24 mouse cellular contexts compared by ENCODE assay signal in genomic region chr10:119431801-119432200, GRCm38 (mm10). TPM values are rescaled to one million over a fixed set of nuclear protein-coding genes. Genes with fewer than 3 reads are reported as not detected.
DNase-seq lines count a peak whose midpoint lies in the region; ATAC-seq and TF ChIP-seq lines count a peak whose summit lies in the region.
"Had no signal": no experiment of that assay in that cellular context is flagged by ENCODE, and none has a peak within 500 bp of the region (broad histone marks: within the 10 kb centered on the region; RNA-seq: fewer than 3 reads in every experiment).

No protein-coding gene starts in this region.

- no peaks in the 10 kb centered on the region for H3K36me3 ChIP-seq in hindbrain, embryonic 11.5 days (ENCODE audit: control insufficient read depth, insufficient read depth, low read length)
- H3K36me3 ChIP-seq in hindbrain, postnatal 0 days (ENCODE audit: insufficient read depth, low read length) = no peaks in the 10 kb centered on the region
- H3K36me3 ChIP-seq: embryonic facial prominence, embryonic 12.5 days; embryonic facial prominence, embryonic 15.5 days; heart, embryonic 13.5 days had no signal

- H3K4me1 ChIP-seq in hindbrain, embryonic 11.5 days (replicated peaks; ENCODE audit: control insufficient read depth, insufficient read depth, low read length) = no peaks in the 10 kb centered on the region
- H3K4me1 ChIP-seq in hindbrain, postnatal 0 days (ENCODE audit: insufficient read depth, low read length) = no peaks in the 10 kb centered on the region
- H3K4me1 ChIP-seq: embryonic facial prominence, embryonic 12.5 days; embryonic facial prominence, embryonic 15.5 days; heart, embryonic 13.5 days had no signal

- no peaks in the 10 kb centered on the region for H3K27me3 ChIP-seq in hindbrain, embryonic 11.5 days (ENCODE audit: control insufficient read depth, insufficient read depth, low read length)
- H3K27me3 ChIP-seq in hindbrain, postnatal 0 days (ENCODE audit: insufficient read depth, low read length) = no peaks in the 10 kb centered on the region
- H3K27me3 ChIP-seq: embryonic facial prominence, embryonic 12.5 days; embryonic facial prominence, embryonic 15.5 days; heart, embryonic 13.5 days had no signal

- no peaks in the 10 kb centered on the region for H3K9me3 ChIP-seq in hindbrain, embryonic 11.5 days (ENCODE audit: control insufficient read depth, low read length)
- H3K9me3 ChIP-seq in hindbrain, postnatal 0 days (ENCODE audit: low read length) = no peaks in the 10 kb centered on the region
- H3K9me3 ChIP-seq: embryonic facial prominence, embryonic 12.5 days; embryonic facial prominence, embryonic 15.5 days; heart, embryonic 13.5 days had no signal

- H3K4me2 ChIP-seq in hindbrain, embryonic 11.5 days (replicated peaks; ENCODE audit: low read depth, low read length) = no peak overlapping the region
- no peak overlapping the region for H3K4me2 ChIP-seq in hindbrain, postnatal 0 days (ENCODE audit: low read depth, low read length)
- H3K4me2 ChIP-seq: embryonic facial prominence, embryonic 12.5 days; embryonic facial prominence, embryonic 15.5 days; heart, embryonic 13.5 days; hindbrain, embryonic 14.5 days had no signal

- no peak for TF ChIP-seq CTCF in hindbrain, postnatal 0 days (IDR thresholded peaks at IDR 0.05; ENCODE audit: low read depth)

- 42% methylated on average over 6 of the region's 6 CpGs for WGBS in hindbrain, embryonic 11.5 days
- WGBS in hindbrain, postnatal 0 days = 46% methylated on average over 6 of the region's 6 CpGs

- DNase-seq in cerebellum, postnatal 14 days = peak; percentile 44 to 51
- no peak for DNase-seq in cerebellum, adult 11-12 months
- DNase-seq in embryo, embryonic 10 days (ENCODE audit: low spot score) = peak; percentile 12
- DNase-seq in embryo, embryonic 10.5 days (ENCODE audit: low spot score) = no peak
- DNase-seq in hindbrain, embryonic 11.5 days (ENCODE audit: low spot score) = peak; percentile 10
- no peak for DNase-seq in hindbrain, postnatal 0 days (ENCODE audit: low spot score)
- DNase-seq: adrenal gland, adult 2 months; adrenal gland, postnatal 14 days; cerebellum, adult 11 months; forebrain, postnatal 0 days; gastrocnemius, adult 2 months; gastrocnemius, postnatal 14 days; heart, adult 18-20 months; heart, postnatal 14 days; heart, postnatal 4 days; kidney, adult 2 months had no signal

- no peak overlapping the region for H3K27ac ChIP-seq in hindbrain, embryonic 11.5 days (ENCODE audit: low read depth, low read length)
- H3K27ac ChIP-seq in hindbrain, postnatal 0 days = no peak overlapping the region
- H3K27ac ChIP-seq: embryonic facial prominence, embryonic 12.5 days; embryonic facial prominence, embryonic 15.5 days; gastrocnemius, adult 2 months; heart, embryonic 13.5 days; hindbrain, embryonic 14.5 days had no signal

- H3K9ac ChIP-seq in hindbrain, embryonic 11.5 days (ENCODE audit: low read depth, low read length) = no peak overlapping the region
- H3K9ac ChIP-seq in hindbrain, postnatal 0 days (replicated peaks; ENCODE audit: low read length) = no peak overlapping the region
- H3K9ac ChIP-seq: embryonic facial prominence, embryonic 12.5 days; embryonic facial prominence, embryonic 15.5 days; forebrain, postnatal 0 days; heart, embryonic 13.5 days; hindbrain, embryonic 14.5 days had no signal

- no peak overlapping the region for H3K4me3 ChIP-seq in hindbrain, embryonic 11.5 days (ENCODE audit: low read depth, low read length)
- H3K4me3 ChIP-seq in hindbrain, postnatal 0 days (ENCODE audit: low read length) = no peak overlapping the region
- H3K4me3 ChIP-seq: embryonic facial prominence, embryonic 12.5 days; embryonic facial prominence, embryonic 15.5 days; gastrocnemius, adult 2 months; heart, embryonic 13.5 days had no signal

- no peak for ATAC-seq in hindbrain, embryonic 11.5 days (ENCODE audit: low FRiP score)
- ATAC-seq in hindbrain, postnatal 0 days = no peak
- ATAC-seq: CD4-positive, CD25-positive, alpha-beta regulatory T cell, adult 4 months; forebrain, embryonic 14.5 days; forebrain, postnatal 0 days; intestine, postnatal 0 days had no signal

RNA-seq across cellular contexts. Expression of gene Grip1, which starts 21.8 kb away (rescaled TPM):
- 11.8 and 12.1 TPM in 2 replicates for polyA plus RNA-seq in hindbrain, embryonic 11.5 days (2014; fragmentation: Nextera tagmentation; extraction: Ambion mirVana)
- 31.2 and 38.1 TPM in 2 replicates for total RNA-seq in hindbrain, postnatal 0 days (2014; rRNA removed)
- 14.3 and 15.1 TPM in 2 replicates for polyA plus RNA-seq in hindbrain, postnatal 0 days (2015; fragmentation: Nextera tagmentation; extraction: Ambion mirVana)
- total RNA-seq: gastrocnemius, adult 2 months; MEL had no signal
- polyA plus RNA-seq: CD4-positive, CD25-positive, alpha-beta regulatory T cell, adult 4 months had no signal

Comparison
In these comparisons a context has a peak if more than half of its experiments do, and no peak if none do; other contexts are left out.
1. DNase-seq: peak in cerebellum, postnatal 14 days (2 of 2), embryo, embryonic 10 days (single experiment) and hindbrain, embryonic 11.5 days (single experiment); none in cerebellum, adult 11-12 months (single experiment), embryo, embryonic 10.5 days (single experiment) and hindbrain, postnatal 0 days (single experiment).